Mouse (Mus musculus): ENCODE measurements at regions not wholly inside any gene's neighbourhood (a gene's known extent, or its start where the extent isn't known, plus 50 kb on each side); places are given as distances from the start of the nearest gene placed in this dataset.

GRCm38 (mm10) chr4:12557105-12557504 is 385.3 kb upstream of the Fam92a start:
- 86% methylated on average over 2 of the region's 2 CpGs for WGBS
- H3K9me3 ChIP-seq = no peaks in the 10 kb centered on the region
- H3K4me2 ChIP-seq = no peak overlapping the region
- no peaks in the 10 kb centered on the region for H3K36me3 ChIP-seq
- no peak for ATAC-seq (ENCODE audit: insufficient read depth, low FRiP score, low read depth)
- H3K4me3 ChIP-seq (replicated peaks) = no peak overlapping the region
- H3K27me3 ChIP-seq (replicated peaks) = no peaks in the 10 kb centered on the region
- no peaks in the 10 kb centered on the region for H3K4me1 ChIP-seq
- no peak overlapping the region for H3K27ac ChIP-seq
- H3K9ac ChIP-seq = no peak overlapping the region

- ATAC-seq (ENCODE audit: insufficient read depth, low FRiP score, low read depth) = no peak
- Histone ChIP-seq H3K9ac (no peak overlapping the region), H3K4me2 (no peak overlapping the region), H3K27me3 (replicated peaks) (no peaks in the 10 kb centered on the region), H3K4me3 (replicated peaks) (no peak overlapping the region), H3K27ac (no peak overlapping the region), H3K36me3 (no peaks in the 10 kb centered on the region), H3K9me3 (no peaks in the 10 kb centered on the region), H3K4me1 (no peaks in the 10 kb centered on the region)
- WGBS = 81% methylated on average over 4 of the region's 4 CpGs
Measured at GRCm38 (mm10) chr4:12549265-12549664, 377.4 kb upstream of the Fam92a start.

GRCm38 (mm10) chr4:12543906-12544305 is 372.1 kb upstream of the Fam92a start:
- Histone ChIP-seq H3K4me2 (no peak overlapping the region), H3K9ac (no peak overlapping the region), H3K27ac (no peak overlapping the region), H3K4me1 (0 out of 2 replicates have a peak, but pooled peaks cover 2% of the 10 kb centered on the region), H3K4me3 (replicated peaks) (no peak overlapping the region), H3K36me3 (no peaks in the 10 kb centered on the region), H3K9me3 (no peaks in the 10 kb centered on the region), H3K27me3 (replicated peaks) (no peaks in the 10 kb centered on the region)
- no peak for ATAC-seq (ENCODE audit: insufficient read depth, low FRiP score, low read depth)
- WGBS = 39% methylated on average over 2 of the region's 2 CpGs

- Histone ChIP-seq H3K9ac (no peak overlapping the region), H3K36me3 (no peaks in the 10 kb centered on the region), H3K9me3 (no peaks in the 10 kb centered on the region), H3K4me1 (0 out of 2 replicates have a peak, but pooled peaks cover 3% of the 10 kb centered on the region), H3K27me3 (replicated peaks) (no peaks in the 10 kb centered on the region), H3K4me3 (replicated peaks) (no peak overlapping the region), H3K4me2 (no peak overlapping the region), H3K27ac (no peak overlapping the region)
- ATAC-seq (ENCODE audit: insufficient read depth, low FRiP score, low read depth) = no peak
- 84% methylated on average over 1 of the region's 1 CpGs for WGBS
Measured at GRCm38 (mm10) chr4:12541508-12541907, 369.7 kb upstream of the Fam92a start.

- no peak overlapping the region for H3K4me3 ChIP-seq (replicated peaks)
- WGBS = 30% methylated on average over 4 of the region's 4 CpGs
- ATAC-seq (ENCODE audit: insufficient read depth, low FRiP score, low read depth) = no peak
- no peak overlapping the region for H3K4me2 ChIP-seq
- no peak overlapping the region for H3K9ac ChIP-seq
- no peak overlapping the region for H3K27ac ChIP-seq
- H3K4me1 ChIP-seq = 0 out of 2 replicates have a peak, but pooled peaks cover 3% of the 10 kb centered on the region
- no peaks in the 10 kb centered on the region for H3K27me3 ChIP-seq (replicated peaks)
- H3K9me3 ChIP-seq = no peaks in the 10 kb centered on the region
- H3K36me3 ChIP-seq = no peaks in the 10 kb centered on the region
Measured at GRCm38 (mm10) chr4:12539184-12539791, 367.5 kb upstream of the Fam92a start.

GRCm38 (mm10) chr4:12538694-12539121 is 366.9 kb upstream of the Fam92a start:
- H3K4me2 ChIP-seq = peak overlapping the region; percentile 13; the same call in 1 of the 2 replicates
- WGBS = 8% methylated on average over 4 of the region's 4 CpGs
- H3K27me3 ChIP-seq (replicated peaks) = no peaks in the 10 kb centered on the region
- H3K36me3 ChIP-seq = no peaks in the 10 kb centered on the region
- H3K4me1 ChIP-seq = 0 out of 2 replicates have a peak, but pooled peaks cover 3% of the 10 kb centered on the region
- no peak overlapping the region for H3K4me3 ChIP-seq (replicated peaks)
- no peak overlapping the region for H3K9ac ChIP-seq
- H3K27ac ChIP-seq = no peak overlapping the region
- no peak for ATAC-seq (ENCODE audit: insufficient read depth, low FRiP score, low read depth)
- H3K9me3 ChIP-seq = no peaks in the 10 kb centered on the region

GRCm38 (mm10) chr4:12538043-12538442 is 366.2 kb upstream of the Fam92a start:
- no peaks in the 10 kb centered on the region for H3K36me3 ChIP-seq
- 0 out of 2 replicates have a peak, but pooled peaks cover 3% of the 10 kb centered on the region for H3K4me1 ChIP-seq
- no peak for ATAC-seq (ENCODE audit: insufficient read depth, low FRiP score, low read depth)
- H3K9ac ChIP-seq = no peak overlapping the region
- WGBS = 73% methylated on average over 5 of the region's 5 CpGs
- no peak overlapping the region for H3K4me2 ChIP-seq
- no peak overlapping the region for H3K27ac ChIP-seq
- H3K4me3 ChIP-seq (replicated peaks) = no peak overlapping the region
- H3K27me3 ChIP-seq (replicated peaks) = no peaks in the 10 kb centered on the region
- H3K9me3 ChIP-seq = no peaks in the 10 kb centered on the region

GRCm38 (mm10) chr4:12534151-12534550 is 362.3 kb upstream of the Fam92a start:
- H3K27ac ChIP-seq = no peak overlapping the region
- H3K9ac ChIP-seq = no peak overlapping the region
- 46% methylated on average over 2 of the region's 2 CpGs for WGBS
- no peak overlapping the region for H3K4me3 ChIP-seq (replicated peaks)
- no peak for ATAC-seq (ENCODE audit: insufficient read depth, low FRiP score, low read depth)
- 0 out of 2 replicates have a peak, but pooled peaks cover 3% of the 10 kb centered on the region for H3K4me1 ChIP-seq
- H3K4me2 ChIP-seq = no peak overlapping the region
- no peaks in the 10 kb centered on the region for H3K27me3 ChIP-seq (replicated peaks)
- no peaks in the 10 kb centered on the region for H3K9me3 ChIP-seq
- H3K36me3 ChIP-seq = no peaks in the 10 kb centered on the region

- Histone ChIP-seq H3K9ac (no peak overlapping the region), H3K9me3 (no peaks in the 10 kb centered on the region), H3K4me1 (no peaks in the 10 kb centered on the region), H3K4me3 (replicated peaks) (no peak overlapping the region), H3K4me2 (no peak overlapping the region), H3K27ac (no peak overlapping the region), H3K27me3 (replicated peaks) (no peaks in the 10 kb centered on the region), H3K36me3 (no peaks in the 10 kb centered on the region)
- ATAC-seq (ENCODE audit: insufficient read depth, low FRiP score, low read depth) = no peak
- WGBS = 58% methylated on average over 4 of the region's 4 CpGs
Measured at GRCm38 (mm10) chr4:12532961-12533360, 361.1 kb upstream of the Fam92a start.

- 74% methylated on average over 7 of the region's 7 CpGs for WGBS
- Histone ChIP-seq H3K36me3 (no peaks in the 10 kb centered on the region), H3K27me3 (replicated peaks) (no peaks in the 10 kb centered on the region), H3K4me3 (replicated peaks) (no peak overlapping the region), H3K4me2 (no peak overlapping the region), H3K9ac (no peak overlapping the region), H3K27ac (no peak overlapping the region), H3K9me3 (no peaks in the 10 kb centered on the region), H3K4me1 (no peaks in the 10 kb centered on the region)
- ATAC-seq (ENCODE audit: insufficient read depth, low FRiP score, low read depth) = no peak
Measured at GRCm38 (mm10) chr4:12522358-12522757, 350.5 kb upstream of the Fam92a start.

GRCm38 (mm10) chr4:12521246-12521645 is 349.4 kb upstream of the Fam92a start:
- no peak overlapping the region for H3K4me3 ChIP-seq (replicated peaks)
- H3K27me3 ChIP-seq (replicated peaks) = no peaks in the 10 kb centered on the region
- H3K4me1 ChIP-seq = no peaks in the 10 kb centered on the region
- no peaks in the 10 kb centered on the region for H3K9me3 ChIP-seq
- WGBS = 79% methylated on average over 7 of the region's 7 CpGs
- H3K36me3 ChIP-seq = no peaks in the 10 kb centered on the region
- H3K9ac ChIP-seq = no peak overlapping the region
- no peak for ATAC-seq (ENCODE audit: insufficient read depth, low FRiP score, low read depth)
- H3K27ac ChIP-seq = no peak overlapping the region
- H3K4me2 ChIP-seq = no peak overlapping the region

- Histone ChIP-seq H3K27me3 (replicated peaks) (no peaks in the 10 kb centered on the region), H3K4me1 (0 out of 2 replicates have a peak, but pooled peaks cover 2% of the 10 kb centered on the region), H3K27ac (no peak overlapping the region), H3K36me3 (no peaks in the 10 kb centered on the region), H3K4me2 (no peak overlapping the region), H3K9me3 (no peaks in the 10 kb centered on the region), H3K9ac (no peak overlapping the region), H3K4me3 (replicated peaks) (no peak overlapping the region)
- no peak for ATAC-seq (ENCODE audit: insufficient read depth, low FRiP score, low read depth)
- WGBS = 72% methylated on average over 10 of the region's 10 CpGs
Measured at GRCm38 (mm10) chr4:12516497-12516896, 344.7 kb upstream of the Fam92a start.

Data from stomach, embryonic 15.5 days (tissue).